17 mouse cellular contexts compared by ENCODE assay signal in genomic region chr11:64186590-64186989, GRCm38 (mm10).
DNase-seq lines count a peak whose midpoint lies in the region; ATAC-seq lines count a peak whose summit lies in the region.
"Had no signal": no experiment of that assay in that cellular context is flagged by ENCODE, and none has a peak within 500 bp of the region (broad histone marks: within the 10 kb centered on the region; RNA-seq: fewer than 3 reads in every experiment).

No protein-coding gene starts in this region.

- H3K36me3 ChIP-seq in kidney, embryonic 14.5 days (ENCODE audit: control insufficient read depth, insufficient read depth, low read length) = no peaks in the 10 kb centered on the region
- H3K36me3 ChIP-seq in kidney, embryonic 15.5 days = no peaks in the 10 kb centered on the region
- H3K36me3 ChIP-seq: embryonic facial prominence, embryonic 12.5 days; G1E; heart, embryonic 15.5 days had no signal

- 62% methylated on average over 2 of the region's 2 CpGs for WGBS in kidney, embryonic 14.5 days
- WGBS in kidney, embryonic 15.5 days = 57% methylated on average over 2 of the region's 2 CpGs

- no peak overlapping the region for H3K27ac ChIP-seq in kidney, embryonic 14.5 days (ENCODE audit: low read depth, low read length)
- no peak overlapping the region for H3K27ac ChIP-seq in kidney, embryonic 15.5 days
- H3K27ac ChIP-seq: embryonic facial prominence, embryonic 12.5 days; heart, adult 2 months; heart, embryonic 15.5 days had no signal

- H3K4me2 ChIP-seq in kidney, embryonic 14.5 days (replicated peaks; ENCODE audit: low read depth, low read length) = no peak overlapping the region
- no peak overlapping the region for H3K4me2 ChIP-seq in kidney, embryonic 15.5 days
- H3K4me2 ChIP-seq: embryonic facial prominence, embryonic 12.5 days; heart, embryonic 11.5 days; heart, embryonic 15.5 days had no signal

- no peaks in the 10 kb centered on the region for H3K4me1 ChIP-seq in kidney, embryonic 14.5 days (ENCODE audit: control insufficient read depth, insufficient read depth, low read length)
- peaks cover 11% of the 10 kb centered on the region; the same call in 1 of the 2 replicates for H3K4me1 ChIP-seq in kidney, embryonic 15.5 days
- H3K4me1 ChIP-seq: embryonic facial prominence, embryonic 12.5 days; heart, embryonic 15.5 days had no signal

- DNase-seq in kidney, adult 11 months = peak; percentile 6
- DNase-seq in kidney, postnatal 25 days = peak; percentile 10 to 40
- no peak for DNase-seq in layer of hippocampus, postnatal 25 days (ENCODE audit: extremely low spot score in 1 of 2, low spot score in 1 of 2)
- no peak for DNase-seq in lung, postnatal 14 days
- DNase-seq in gastrocnemius, postnatal 10 days = no peak
- DNase-seq: adrenal gland, postnatal 10 days; B cell, adult 2 months; gastrocnemius, postnatal 14 days; heart, adult 2 months; heart, postnatal 14 days had no signal

- H3K27me3 ChIP-seq in kidney, embryonic 14.5 days (ENCODE audit: control insufficient read depth, insufficient read depth, low read length) = no peaks in the 10 kb centered on the region
- no peaks in the 10 kb centered on the region for H3K27me3 ChIP-seq in kidney, embryonic 15.5 days
- H3K27me3 ChIP-seq: heart, embryonic 15.5 days had no signal

- H3K9me3 ChIP-seq in kidney, embryonic 14.5 days (ENCODE audit: control insufficient read depth, low read length) = no peaks in the 10 kb centered on the region
- no peaks in the 10 kb centered on the region for H3K9me3 ChIP-seq in kidney, embryonic 15.5 days (replicated peaks)
- H3K9me3 ChIP-seq: embryonic facial prominence, embryonic 12.5 days; G1E; heart, embryonic 15.5 days had no signal

- no peak overlapping the region for H3K4me3 ChIP-seq in kidney, embryonic 14.5 days (ENCODE audit: low read length)
- H3K4me3 ChIP-seq in kidney, embryonic 15.5 days (replicated peaks) = no peak overlapping the region
- H3K4me3 ChIP-seq: embryonic facial prominence, embryonic 12.5 days; heart, adult 2 months; heart, embryonic 15.5 days had no signal

- ATAC-seq in kidney, embryonic 14.5 days (ENCODE audit: low FRiP score, low TSS enrichment) = no peak
- peak; percentile 58; the same call in 1 of the 2 replicates for ATAC-seq in kidney, embryonic 15.5 days (replicated peaks; ENCODE audit: low FRiP score)
- ATAC-seq: forebrain, embryonic 16.5 days had no signal

- H3K9ac ChIP-seq in kidney, embryonic 14.5 days (ENCODE audit: low read depth, low read length) = no peak overlapping the region
- no peak overlapping the region for H3K9ac ChIP-seq in kidney, embryonic 15.5 days
- H3K9ac ChIP-seq: embryonic facial prominence, embryonic 12.5 days; heart, embryonic 15.5 days had no signal

Comparison
In these comparisons a context has a peak if more than half of its experiments do, and no peak if none do; other contexts are left out.
1. DNase-seq: peak in kidney, adult 11 months (single experiment) and kidney, postnatal 25 days (2 of 2); none in layer of hippocampus, postnatal 25 days (0 of 2), lung, postnatal 14 days (single experiment) and gastrocnemius, postnatal 10 days (single experiment).